Mouse (Mus musculus): Measurements from ENCODE around the gene Suz12. TPM values are rescaled to one million over a fixed set of nuclear protein-coding genes. Genes with fewer than 3 reads are reported as not detected.
A peak's percentile ranks its signal among the peaks of the same experiment; 100 is the strongest.

Suz12 gene
- polyA plus RNA-seq, 1 experiment = 14.7 TPM

- Histone ChIP-seq H3K27ac (ENCODE audit: control insufficient read depth, insufficient read depth, low read length) (no peak overlapping the region), H3K4me1 (replicated peaks; ENCODE audit: control insufficient read depth, insufficient read depth, low read length) (no peaks in the 10 kb centered on the region), H3K36me3 (ENCODE audit: control insufficient read depth, insufficient read depth, low read length) (peaks cover 79% of the 10 kb centered on the region), H3K4me3 (ENCODE audit: control insufficient read depth, insufficient read depth, low read length) (no peak overlapping the region), H3K27me3 (ENCODE audit: control insufficient read depth, insufficient read depth, low read length) (no peaks in the 10 kb centered on the region)
- TF ChIP-seq CTCF (IDR thresholded peaks at IDR 0.05; ENCODE audit: borderline replicate concordance, control insufficient read depth, extremely low read depth, insufficient read depth, low read length, poor library complexity) = no peak
- no peak for TF ChIP-seq POLR2A (IDR thresholded peaks at IDR 0.05; ENCODE audit: control insufficient read depth, extremely low read depth, insufficient read depth, low read length, poor library complexity)
- no peak for DNase-seq
- WGBS = 100% methylated on average over 1 of the region's 1 CpGs
Measured at GRCm38 (mm10) chr11:80019792-80020191, 26.9 kb downstream of the Suz12 start.

DNA sequence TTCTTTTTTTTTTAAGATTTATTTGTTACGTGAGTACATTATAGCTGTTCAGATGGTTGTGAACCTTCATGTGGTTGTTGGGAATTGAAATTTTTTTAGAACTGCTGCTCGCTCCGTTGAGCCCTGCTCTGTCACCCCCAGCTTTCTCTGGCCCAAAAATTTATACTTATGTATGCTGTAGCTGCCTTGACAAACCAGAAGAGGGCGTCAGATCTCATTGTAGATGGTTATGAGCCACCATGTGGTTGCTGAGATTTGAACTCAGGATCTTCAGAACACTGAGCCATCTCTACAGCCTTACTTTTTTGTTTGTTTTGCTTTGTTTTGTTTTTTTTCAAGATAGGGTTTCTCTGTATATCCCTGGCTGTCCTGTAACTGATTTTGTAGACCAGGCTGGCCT is 28.4 kb downstream of the Suz12 start:
- H3K4me1 ChIP-seq (replicated peaks; ENCODE audit: control insufficient read depth, insufficient read depth, low read length) = no peaks in the 10 kb centered on the region
- H3K27me3 ChIP-seq (ENCODE audit: control insufficient read depth, insufficient read depth, low read length) = no peaks in the 10 kb centered on the region
- H3K36me3 ChIP-seq (ENCODE audit: control insufficient read depth, insufficient read depth, low read length) = peaks cover 79% of the 10 kb centered on the region
- no peak for TF ChIP-seq POLR2A (IDR thresholded peaks at IDR 0.05; ENCODE audit: control insufficient read depth, extremely low read depth, insufficient read depth, low read length, poor library complexity)
- no peak for TF ChIP-seq CTCF (IDR thresholded peaks at IDR 0.05; ENCODE audit: borderline replicate concordance, control insufficient read depth, extremely low read depth, insufficient read depth, low read length, poor library complexity)
- no peak for DNase-seq
- no peak overlapping the region for H3K4me3 ChIP-seq (ENCODE audit: control insufficient read depth, insufficient read depth, low read length)
- 93% methylated on average over 4 of the region's 4 CpGs for whole genome bisulfite sequencing
- no peak overlapping the region for H3K27ac ChIP-seq (ENCODE audit: control insufficient read depth, insufficient read depth, low read length)

GRCm38 (mm10) chr11:80037495-80037894 is 44.6 kb downstream of the Suz12 start:
- no peak for TF ChIP-seq POLR2A (IDR thresholded peaks at IDR 0.05; ENCODE audit: control insufficient read depth, extremely low read depth, insufficient read depth, low read length, poor library complexity)
- TF ChIP-seq CTCF (IDR thresholded peaks at IDR 0.05; ENCODE audit: borderline replicate concordance, control insufficient read depth, extremely low read depth, insufficient read depth, low read length, poor library complexity) = no peak
- no peak overlapping the region for H3K4me3 ChIP-seq (ENCODE audit: control insufficient read depth, insufficient read depth, low read length)
- WGBS = 88% methylated on average over 8 of the region's 8 CpGs
- no peaks in the 10 kb centered on the region for H3K27me3 ChIP-seq (ENCODE audit: control insufficient read depth, insufficient read depth, low read length)
- DNase-seq = no peak
- H3K4me1 ChIP-seq (replicated peaks; ENCODE audit: control insufficient read depth, insufficient read depth, low read length) = no peaks in the 10 kb centered on the region
- H3K36me3 ChIP-seq (ENCODE audit: control insufficient read depth, insufficient read depth, low read length) = peaks cover 25% of the 10 kb centered on the region
- H3K27ac ChIP-seq (ENCODE audit: control insufficient read depth, insufficient read depth, low read length) = no peak overlapping the region

- Histone ChIP-seq H3K36me3 (ENCODE audit: control insufficient read depth, insufficient read depth, low read length) (peaks cover 13% of the 10 kb centered on the region), H3K4me1 (replicated peaks; ENCODE audit: control insufficient read depth, insufficient read depth, low read length) (no peaks in the 10 kb centered on the region), H3K27ac (ENCODE audit: control insufficient read depth, insufficient read depth, low read length) (no peak overlapping the region), H3K27me3 (ENCODE audit: control insufficient read depth, insufficient read depth, low read length) (no peaks in the 10 kb centered on the region), H3K4me3 (ENCODE audit: control insufficient read depth, insufficient read depth, low read length) (no peak overlapping the region)
- no peak for TF ChIP-seq POLR2A (IDR thresholded peaks at IDR 0.05; ENCODE audit: control insufficient read depth, extremely low read depth, insufficient read depth, low read length, poor library complexity)
- no peak for TF ChIP-seq CTCF (IDR thresholded peaks at IDR 0.05; ENCODE audit: borderline replicate concordance, control insufficient read depth, extremely low read depth, insufficient read depth, low read length, poor library complexity)
- 57% methylated on average over 10 of the region's 10 CpGs for WGBS
- peak; percentile 61 for DNase-seq
Measured at GRCm38 (mm10) chr11:80042615-80043418, 49.9 kb downstream of the Suz12 start.

DNA sequence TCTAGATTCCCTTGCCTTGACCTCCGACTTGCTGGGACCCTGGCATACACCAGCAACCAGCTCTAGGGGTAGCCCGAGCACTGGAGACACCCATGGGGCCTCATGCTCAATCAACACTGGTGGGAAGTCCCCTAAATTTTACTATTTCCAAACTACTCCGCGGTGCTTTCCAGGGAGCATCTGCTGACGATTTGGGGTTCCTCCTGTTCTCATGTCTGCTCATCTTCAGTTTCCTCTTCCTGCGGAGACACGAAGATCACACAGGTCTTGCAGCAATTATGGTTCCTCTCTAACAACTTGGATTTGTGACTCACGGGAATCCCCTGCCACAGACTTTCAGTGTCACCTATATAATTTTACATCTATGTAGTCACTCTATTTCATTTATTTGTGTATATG is 50.5 kb downstream of the Suz12 start:
- TF ChIP-seq POLR2A (IDR thresholded peaks at IDR 0.05; ENCODE audit: control insufficient read depth, extremely low read depth, insufficient read depth, low read length, poor library complexity) (no peak), CTCF (IDR thresholded peaks at IDR 0.05; ENCODE audit: borderline replicate concordance, control insufficient read depth, extremely low read depth, insufficient read depth, low read length, poor library complexity) (no peak)
- DNase-seq = no peak
- no peaks in the 10 kb centered on the region for H3K27me3 ChIP-seq (ENCODE audit: control insufficient read depth, insufficient read depth, low read length)
- H3K36me3 ChIP-seq (ENCODE audit: control insufficient read depth, insufficient read depth, low read length) = peaks cover 19% of the 10 kb centered on the region
- no peak overlapping the region for H3K4me3 ChIP-seq (ENCODE audit: control insufficient read depth, insufficient read depth, low read length)
- WGBS = 86% methylated on average over 8 of the region's 8 CpGs
- no peak overlapping the region for H3K27ac ChIP-seq (ENCODE audit: control insufficient read depth, insufficient read depth, low read length)
- no peaks in the 10 kb centered on the region for H3K4me1 ChIP-seq (replicated peaks; ENCODE audit: control insufficient read depth, insufficient read depth, low read length)

DNA sequence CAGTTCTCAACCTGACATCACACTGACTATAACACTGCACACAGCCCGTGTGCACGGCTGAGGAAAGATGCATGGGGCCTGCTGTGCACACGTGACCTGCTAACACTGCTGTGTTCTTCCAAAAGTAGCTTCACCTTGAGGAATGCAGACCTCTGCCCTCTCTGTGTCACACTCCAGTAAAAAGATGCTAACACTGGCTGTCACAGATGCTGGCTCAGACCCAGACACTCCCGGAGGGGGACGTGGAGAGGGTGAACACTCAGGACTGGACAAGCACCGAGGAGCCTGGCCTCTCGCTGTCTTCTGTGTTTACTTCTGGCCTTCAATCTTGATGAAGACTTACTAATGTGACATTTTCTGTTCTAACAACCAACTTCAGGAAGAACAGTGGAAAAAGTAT is 54.0 kb downstream of the Suz12 start:
- peaks cover 37% of the 10 kb centered on the region for H3K36me3 ChIP-seq (ENCODE audit: control insufficient read depth, insufficient read depth, low read length)
- WGBS = 93% methylated on average over 7 of the region's 7 CpGs
- TF ChIP-seq POLR2A (IDR thresholded peaks at IDR 0.05; ENCODE audit: control insufficient read depth, extremely low read depth, insufficient read depth, low read length, poor library complexity) = no peak
- TF ChIP-seq CTCF (IDR thresholded peaks at IDR 0.05; ENCODE audit: borderline replicate concordance, control insufficient read depth, extremely low read depth, insufficient read depth, low read length, poor library complexity) = no peak
- no peaks in the 10 kb centered on the region for H3K27me3 ChIP-seq (ENCODE audit: control insufficient read depth, insufficient read depth, low read length)
- no peak for DNase-seq
- H3K4me3 ChIP-seq (ENCODE audit: control insufficient read depth, insufficient read depth, low read length) = no peak overlapping the region
- no peak overlapping the region for H3K27ac ChIP-seq (ENCODE audit: control insufficient read depth, insufficient read depth, low read length)
- no peaks in the 10 kb centered on the region for H3K4me1 ChIP-seq (replicated peaks; ENCODE audit: control insufficient read depth, insufficient read depth, low read length)

Data from thymus, adult 2 months (tissue).